Mouse (Mus musculus) layer of hippocampus, postnatal 14 days (tissue): Measurements from ENCODE around the gene Carns1. TPM values are rescaled to one million over a fixed set of nuclear protein-coding genes. Genes with fewer than 3 reads are reported as not detected.
"Not testable (repeated sequence)": the region's sequence is repeated elsewhere in the genome, so short reads cannot be mapped to it uniquely, and the experiment has no call there.

Experiments used
- DNase-seq, 2 experiments: peaks; one replicate each; pipeline ENCODE4 v3.0.0; 2021 to 2022; ENCODE audit warnings: low spot score in 2 of 2, mixed read lengths in 1 of 2
- total RNA-seq, 2 experiments: library from RNA; stranded (reverse); gene quantifications; 2 replicates each; pipeline ENCODE4 v1.2.3; 2021

Carns1 gene
- total RNA-seq, 2 experiments from 2014 or later, result 4.0 to 4.9 TPM

- not testable (repeated sequence) for DNase-seq
These were observed 39.9 kb downstream of the Carns1 start for GRCm38 (mm10) chr19:4135229-4135962.

DNA sequence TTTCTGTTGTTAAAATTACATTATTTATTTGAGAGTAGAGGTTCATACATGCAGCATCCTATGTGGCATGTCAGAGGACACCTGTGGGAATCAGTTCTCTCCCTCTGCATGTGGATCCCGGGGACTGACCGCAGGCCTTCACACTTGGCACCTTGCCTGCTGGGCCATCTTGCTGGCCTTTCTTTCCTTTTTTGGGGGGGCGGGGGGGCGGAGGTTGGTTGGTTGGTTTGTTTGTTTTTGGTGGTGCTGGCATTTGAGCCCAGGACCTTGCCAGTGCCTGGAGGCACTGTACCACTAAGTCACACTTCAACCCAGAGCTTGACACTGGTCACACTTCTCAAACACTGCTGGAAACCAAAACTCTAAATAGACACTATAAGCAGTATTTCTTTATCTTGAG is 40.9 kb downstream of the Carns1 start:
- DNase-seq, result no peak

GRCm38 (mm10) chr19:4131768-4132167 is 43.5 kb downstream of the Carns1 start:
- DNase-seq, result no peak

- DNase-seq, result no peak
These were observed 44.2 kb downstream of the Carns1 start for GRCm38 (mm10) chr19:4131075-4131474.

GRCm38 (mm10) chr19:4130106-4130505 is 45.2 kb downstream of the Carns1 start:
- DNase-seq, result no peak

DNA sequence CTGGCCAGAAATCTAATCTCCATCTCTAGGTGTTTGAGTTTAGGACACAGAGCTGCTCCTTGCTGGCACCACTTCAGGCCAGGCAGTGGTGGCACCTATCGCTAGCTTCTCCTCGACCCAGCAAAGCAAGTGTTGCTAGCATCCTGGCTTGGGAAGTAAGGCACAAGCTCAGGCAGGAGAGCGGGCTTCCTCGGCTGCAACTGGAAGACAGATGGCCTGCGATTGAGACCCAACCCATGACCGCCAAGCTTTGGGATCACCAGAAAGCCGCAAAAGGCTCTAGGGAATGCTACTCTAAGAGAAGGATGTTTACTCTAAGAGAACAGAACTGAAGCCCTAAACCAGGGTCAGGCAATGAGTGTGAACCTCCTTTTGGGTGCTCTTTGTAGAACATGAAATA is 45.8 kb downstream of the Carns1 start:
- DNase-seq, result no peak

- DNase-seq, result no peak
These were observed 48.4 kb downstream of the Carns1 start for GRCm38 (mm10) chr19:4126759-4127495.

- DNase-seq, result peak; percentile 95 to 98
These were observed 49.3 kb downstream of the Carns1 start, which contains the start of gene Aip for GRCm38 (mm10) chr19:4125741-4126696. Gene Aip, minus strand, starts transcription at chr19:4125858.

GRCm38 (mm10) chr19:4125268-4125667 is 50.0 kb downstream of the Carns1 start:
- DNase-seq, result not testable (repeated sequence)

GRCm38 (mm10) chr19:4124432-4124831 is 50.8 kb downstream of the Carns1 start:
- DNase-seq, result no peak

DNA sequence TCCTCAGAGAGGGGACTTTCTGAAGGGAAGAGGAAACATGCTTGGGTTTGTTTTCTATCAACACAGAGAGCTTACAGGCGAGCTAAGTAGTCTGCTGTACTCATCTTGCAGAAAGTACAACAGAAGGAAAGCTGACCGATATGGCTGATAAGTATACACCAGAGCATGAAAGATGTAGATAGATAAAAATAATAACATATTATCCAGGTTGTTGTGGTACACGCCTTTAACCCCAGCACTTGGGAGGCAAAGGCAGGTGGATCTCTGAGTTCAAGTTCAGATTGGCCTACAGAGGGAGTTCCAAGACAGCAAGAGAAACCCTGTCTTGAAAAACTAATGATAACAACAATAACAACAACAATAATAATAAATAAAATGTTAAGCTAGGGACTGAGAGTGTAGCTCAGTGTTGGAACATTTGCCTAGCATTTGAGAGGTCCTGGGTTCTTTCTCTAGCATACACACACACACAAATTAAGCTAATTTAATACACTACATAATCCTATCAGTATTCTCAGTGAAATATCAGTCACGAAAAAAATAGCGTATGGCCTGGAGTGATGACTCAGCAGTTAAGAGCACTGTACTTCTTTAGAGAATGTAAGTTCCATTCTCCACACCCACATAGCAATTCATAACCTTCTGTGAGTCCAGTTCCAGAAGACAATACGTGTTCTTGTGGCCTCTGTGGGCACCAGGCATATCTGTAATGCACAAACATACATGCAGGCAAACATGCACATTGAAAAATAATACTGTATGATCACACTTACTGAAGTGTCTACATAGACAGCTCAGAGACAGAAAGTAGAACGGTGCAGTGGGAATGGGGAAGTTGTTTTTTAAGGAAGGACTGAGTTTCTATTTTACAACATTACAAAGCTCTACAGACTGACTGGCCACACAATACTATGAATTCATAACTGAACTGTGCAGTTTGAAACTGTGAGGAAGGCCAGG is 52.6 kb downstream of the Carns1 start:
- no peak for DNase-seq

DNA sequence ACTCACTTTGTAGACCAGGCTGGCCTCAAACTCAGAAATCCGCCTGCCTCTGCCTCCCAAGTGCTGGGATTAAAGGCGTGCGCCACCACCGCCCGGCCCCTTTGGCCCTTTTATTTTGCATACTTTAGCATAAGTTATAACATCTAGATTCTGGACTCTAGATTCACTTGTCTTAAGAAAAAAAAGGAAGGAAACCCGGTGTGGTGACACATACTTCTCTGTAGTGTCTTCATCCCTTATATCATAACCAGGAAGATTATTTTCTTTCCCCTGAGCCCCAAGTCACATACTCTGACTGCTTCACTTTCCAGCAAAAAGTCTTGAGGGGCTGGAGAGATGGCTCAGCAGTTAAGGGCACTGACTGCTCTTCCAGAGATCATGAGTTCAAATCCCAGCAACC is 53.4 kb downstream of the Carns1 start:
- DNase-seq, result not testable (repeated sequence)

DNA sequence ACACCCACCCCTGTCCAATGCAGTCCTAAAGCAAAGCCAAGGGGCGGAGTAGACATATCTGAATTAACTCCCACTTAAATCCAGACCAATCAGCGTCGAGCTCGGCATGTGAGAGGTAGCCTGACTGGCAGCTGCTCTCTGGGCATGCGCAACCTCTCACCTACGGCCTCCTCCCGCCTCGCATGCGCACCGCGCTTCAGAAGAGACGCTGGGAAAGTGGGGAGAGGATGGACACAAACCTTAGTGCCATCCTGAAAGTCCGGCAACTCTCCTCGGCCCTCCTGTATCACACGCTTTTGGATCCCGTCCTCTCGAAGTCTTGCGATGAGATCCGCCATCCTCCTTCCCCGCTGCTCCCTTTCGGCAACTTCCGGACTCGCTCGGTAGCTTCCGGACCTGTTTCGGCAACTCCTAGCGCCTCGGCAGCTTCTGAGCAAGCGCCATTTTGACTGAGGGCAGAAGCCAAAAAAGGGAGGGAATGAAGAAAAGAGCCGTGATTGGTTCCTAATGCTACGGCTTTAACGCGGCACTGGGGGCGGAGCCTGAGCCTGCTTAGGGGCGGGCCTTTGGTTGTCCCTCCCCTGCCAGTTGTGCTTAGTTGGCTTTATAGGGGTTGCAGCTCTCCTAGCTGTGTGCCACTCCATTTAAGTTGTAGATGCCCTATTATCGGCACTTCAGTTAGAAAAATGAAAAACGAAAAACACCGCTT is 54.0 kb downstream of the Carns1 start:
- peak; percentile 99 for DNase-seq

DNA sequence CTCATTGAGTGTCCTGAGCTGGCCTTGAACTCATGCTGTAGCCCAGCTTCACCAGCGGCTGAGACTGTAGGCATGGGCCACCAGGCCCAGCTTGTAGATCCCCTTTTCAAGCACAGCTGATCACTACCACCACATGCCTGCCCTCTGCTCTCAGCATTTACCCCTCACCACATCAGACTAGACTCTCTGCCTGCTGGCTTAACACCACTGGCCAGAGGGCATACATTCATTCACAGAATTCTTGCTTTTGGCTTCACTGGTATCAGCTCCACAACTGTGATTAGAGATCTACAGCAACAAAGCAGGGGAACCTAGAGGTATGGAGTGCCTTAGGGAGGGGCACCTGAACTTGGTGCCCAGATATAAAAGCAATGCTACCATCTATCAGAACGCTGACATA is 54.8 kb downstream of the Carns1 start:
- no peak for DNase-seq

GRCm38 (mm10) chr19:4119716-4120487 is 55.4 kb downstream of the Carns1 start:
- DNase-seq, result no peak

- DNase-seq, result no peak
These were observed 56.9 kb downstream of the Carns1 start for GRCm38 (mm10) chr19:4118350-4118749.

- no peak for DNase-seq
These were observed 58.3 kb downstream of the Carns1 start for GRCm38 (mm10) chr19:4117006-4117405.

DNA sequence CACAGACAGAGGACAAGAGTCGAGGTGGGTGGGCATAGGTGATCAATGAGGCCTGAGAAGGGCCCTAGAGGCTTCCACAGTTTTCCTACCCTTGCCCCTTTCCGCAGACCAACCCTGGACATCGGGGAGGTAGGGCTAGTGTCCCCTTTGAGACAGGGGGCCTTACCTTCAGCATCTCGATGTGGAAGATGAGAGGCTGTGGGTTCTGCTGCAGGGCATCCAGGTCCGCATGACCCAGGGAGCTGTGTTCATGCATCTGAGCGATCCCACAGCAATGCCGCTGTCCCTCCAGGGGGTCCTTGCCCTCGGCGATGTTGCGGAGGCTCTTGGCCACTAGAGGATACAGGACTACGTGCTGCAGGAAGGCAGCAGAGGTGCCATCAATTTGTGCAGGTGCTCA is 59.5 kb downstream of the Carns1 start:
- no peak for DNase-seq

DNA sequence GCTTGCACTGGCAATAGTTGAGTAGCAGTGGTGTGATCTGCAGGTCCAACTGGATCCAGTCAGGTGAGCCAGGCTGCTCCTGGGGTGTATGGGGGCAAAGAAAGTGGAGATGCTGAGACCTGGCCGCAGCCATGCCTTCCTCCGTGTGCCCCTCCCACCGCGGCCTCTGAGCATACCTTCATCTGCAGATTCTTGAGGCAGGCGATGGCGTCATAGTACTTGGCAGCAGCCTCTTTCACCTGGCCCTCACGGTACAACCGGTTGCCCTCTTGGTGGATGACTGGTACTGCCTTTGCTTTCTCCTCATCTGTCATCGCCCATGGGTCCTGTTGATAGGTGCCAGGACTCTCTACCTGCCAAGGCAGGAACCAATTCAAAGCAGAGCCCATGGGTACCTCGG is 60.1 kb downstream of the Carns1 start:
- DNase-seq, result no peak
